Mouse (Mus musculus) megakaryocyte, embryonic 14.5 days (primary cell): ENCODE results near the gene Deup1.

ENCODE experiments used
- FLI1 ChIP-seq: IDR thresholded peaks from 2 replicates; pipeline ENCODE4 v1.6.1; 2012; ENCODE audit warnings: low read length, inconsistent platforms, mixed read lengths
- GATA1 ChIP-seq: IDR thresholded peaks from 3 replicates; pipeline ENCODE4 v1.6.1; 2012; ENCODE audit warnings: mixed read lengths, low read length, inconsistent platforms, borderline replicate concordance

DNA sequence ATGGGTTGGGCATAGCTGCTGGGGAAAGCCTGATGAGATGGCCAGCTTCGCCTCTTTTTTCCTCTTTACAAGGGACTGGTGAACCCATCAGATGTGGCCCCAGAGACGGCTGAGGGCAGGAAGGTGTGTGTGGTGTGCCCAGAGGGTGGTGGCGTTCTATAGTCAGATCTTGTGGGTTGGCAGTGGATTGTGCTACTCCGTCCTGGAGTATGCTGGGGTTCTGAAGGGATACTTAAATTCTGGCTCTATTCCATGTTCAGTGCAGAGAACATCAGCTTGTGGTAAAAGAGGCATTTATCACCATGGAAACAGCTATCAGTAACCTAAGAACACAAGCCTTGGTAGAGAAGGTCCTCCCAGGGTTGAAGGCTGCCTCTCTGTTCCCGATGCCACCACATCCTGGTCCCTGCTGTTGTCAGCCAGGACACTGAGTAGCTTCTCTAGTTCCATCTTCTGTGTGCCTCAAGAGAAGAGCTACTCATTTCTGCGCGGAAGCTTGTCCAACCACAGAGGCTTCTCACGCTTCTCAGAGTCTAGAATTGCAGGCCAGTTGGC lies 88.7 kb downstream of the Deup1 start:
- TF ChIP-seq FLI1 (no peak), GATA1 (no peak)
